Mouse (Mus musculus): ENCODE results near the gene Crispld2. TPM values are rescaled to one million over a fixed set of nuclear protein-coding genes. Genes with fewer than 3 reads are reported as not detected.

The Crispld2 gene
- total RNA-seq, 1 experiment = 12.1 TPM

- Histone ChIP-seq H3K9me3 (ENCODE audit: control insufficient read depth, insufficient read depth, low read depth, low read length) (no peaks in the 10 kb centered on the region), H3K36me3 (ENCODE audit: control insufficient read depth, insufficient read depth, low read length, poor library complexity, severe bottlenecking) (no peaks in the 10 kb centered on the region), H3K9ac (ENCODE audit: insufficient read depth, low read depth, low read length, poor library complexity, severe bottlenecking) (no peak overlapping the region), H3K27ac (ENCODE audit: insufficient read depth, low read depth, low read length, poor library complexity, severe bottlenecking) (no peak overlapping the region), H3K4me3 (ENCODE audit: insufficient read depth in 1 of 2, low read depth in 1 of 2, low read length in 2 of 2, poor library complexity in 1 of 2, severe bottlenecking in 1 of 2) (no peak overlapping the region), H3K4me1 (ENCODE audit: control insufficient read depth in 2 of 2, insufficient read depth in 2 of 2, low read length in 2 of 2, poor library complexity in 1 of 2) (no peaks in the 10 kb centered on the region)
- DNase-seq (ENCODE audit: low read depth, low spot score) = no peak
- TF ChIP-seq HCFC1 (IDR thresholded peaks at IDR 0.05; ENCODE audit: borderline replicate concordance, insufficient read depth, low read length) = no peak
- no peak for TF ChIP-seq MAFK (IDR thresholded peaks at IDR 0.05; ENCODE audit: insufficient read depth, low read depth, low read length)
- no peak for TF ChIP-seq ZNF384 (IDR thresholded peaks at IDR 0.05; ENCODE audit: low read depth, low read length)
- TF ChIP-seq CHD2 (IDR thresholded peaks at IDR 0.05; ENCODE audit: low read depth, low read length) = no peak
- TF ChIP-seq ZC3H11A (IDR thresholded peaks at IDR 0.05; ENCODE audit: borderline replicate concordance, low read depth, low read length) = no peak
- in situ Hi-C loops (cut with MboI; ENCODE audit: low sequenced_read_pairs in 2 of 2, unreplicated experiment in 2 of 2) = no loop called here
Measured at GRCm38 (mm10) chr8:120062742-120063141, 70.5 kb downstream of the Crispld2 start.

GRCm38 (mm10) chr8:120063326-120063725 lies 71.1 kb downstream of the Crispld2 start:
- Histone ChIP-seq H3K4me1 (ENCODE audit: control insufficient read depth in 2 of 2, insufficient read depth in 2 of 2, low read length in 2 of 2, poor library complexity in 1 of 2) (no peaks in the 10 kb centered on the region), H3K9ac (ENCODE audit: insufficient read depth, low read depth, low read length, poor library complexity, severe bottlenecking) (no peak overlapping the region), H3K27ac (ENCODE audit: insufficient read depth, low read depth, low read length, poor library complexity, severe bottlenecking) (no peak overlapping the region), H3K4me3 (ENCODE audit: insufficient read depth in 1 of 2, low read depth in 1 of 2, low read length in 2 of 2, poor library complexity in 1 of 2, severe bottlenecking in 1 of 2) (no peak overlapping the region), H3K9me3 (ENCODE audit: control insufficient read depth, insufficient read depth, low read depth, low read length) (no peaks in the 10 kb centered on the region), H3K36me3 (ENCODE audit: control insufficient read depth, insufficient read depth, low read length, poor library complexity, severe bottlenecking) (no peaks in the 10 kb centered on the region)
- DNase-seq (ENCODE audit: low read depth, low spot score) = no peak
- in situ Hi-C loops (cut with MboI; ENCODE audit: low sequenced_read_pairs in 2 of 2, unreplicated experiment in 2 of 2) = no loop called here
- TF ChIP-seq ZC3H11A (IDR thresholded peaks at IDR 0.05; ENCODE audit: borderline replicate concordance, low read depth, low read length) (no peak), HCFC1 (IDR thresholded peaks at IDR 0.05; ENCODE audit: borderline replicate concordance, insufficient read depth, low read length) (no peak), ZNF384 (IDR thresholded peaks at IDR 0.05; ENCODE audit: low read depth, low read length) (no peak), CHD2 (IDR thresholded peaks at IDR 0.05; ENCODE audit: low read depth, low read length) (no peak), MAFK (IDR thresholded peaks at IDR 0.05; ENCODE audit: insufficient read depth, low read depth, low read length) (no peak)

- Histone ChIP-seq H3K4me3 (ENCODE audit: insufficient read depth in 1 of 2, low read depth in 1 of 2, low read length in 2 of 2, poor library complexity in 1 of 2, severe bottlenecking in 1 of 2) (no peak overlapping the region), H3K4me1 (ENCODE audit: control insufficient read depth in 2 of 2, insufficient read depth in 2 of 2, low read length in 2 of 2, poor library complexity in 1 of 2) (no peaks in the 10 kb centered on the region), H3K9ac (ENCODE audit: insufficient read depth, low read depth, low read length, poor library complexity, severe bottlenecking) (no peak overlapping the region), H3K9me3 (ENCODE audit: control insufficient read depth, insufficient read depth, low read depth, low read length) (no peaks in the 10 kb centered on the region), H3K36me3 (ENCODE audit: control insufficient read depth, insufficient read depth, low read length, poor library complexity, severe bottlenecking) (no peaks in the 10 kb centered on the region), H3K27ac (ENCODE audit: insufficient read depth, low read depth, low read length, poor library complexity, severe bottlenecking) (no peak overlapping the region)
- no peak for TF ChIP-seq HCFC1 (IDR thresholded peaks at IDR 0.05; ENCODE audit: borderline replicate concordance, insufficient read depth, low read length)
- TF ChIP-seq CHD2 (IDR thresholded peaks at IDR 0.05; ENCODE audit: low read depth, low read length) = no peak
- no peak for TF ChIP-seq ZC3H11A (IDR thresholded peaks at IDR 0.05; ENCODE audit: borderline replicate concordance, low read depth, low read length)
- no peak for TF ChIP-seq MAFK (IDR thresholded peaks at IDR 0.05; ENCODE audit: insufficient read depth, low read depth, low read length)
- no peak for TF ChIP-seq ZNF384 (IDR thresholded peaks at IDR 0.05; ENCODE audit: low read depth, low read length)
- DNase-seq (ENCODE audit: low read depth, low spot score) = no peak
- in situ Hi-C loops (cut with MboI; ENCODE audit: low sequenced_read_pairs in 2 of 2, unreplicated experiment in 2 of 2) = no loop called here
Measured at GRCm38 (mm10) chr8:120065611-120066010, 73.4 kb downstream of the Crispld2 start.

- Histone ChIP-seq H3K9me3 (ENCODE audit: control insufficient read depth, insufficient read depth, low read depth, low read length) (no peaks in the 10 kb centered on the region), H3K4me1 (ENCODE audit: control insufficient read depth in 2 of 2, insufficient read depth in 2 of 2, low read length in 2 of 2, poor library complexity in 1 of 2) (no peaks in the 10 kb centered on the region), H3K36me3 (ENCODE audit: control insufficient read depth, insufficient read depth, low read length, poor library complexity, severe bottlenecking) (no peaks in the 10 kb centered on the region), H3K4me3 (ENCODE audit: insufficient read depth in 1 of 2, low read depth in 1 of 2, low read length in 2 of 2, poor library complexity in 1 of 2, severe bottlenecking in 1 of 2) (no peak overlapping the region), H3K27ac (ENCODE audit: insufficient read depth, low read depth, low read length, poor library complexity, severe bottlenecking) (no peak overlapping the region), H3K9ac (ENCODE audit: insufficient read depth, low read depth, low read length, poor library complexity, severe bottlenecking) (no peak overlapping the region)
- no peak for DNase-seq (ENCODE audit: low read depth, low spot score)
- in situ Hi-C loops (cut with MboI; ENCODE audit: low sequenced_read_pairs in 2 of 2, unreplicated experiment in 2 of 2) = no loop called here
- TF ChIP-seq CHD2 (IDR thresholded peaks at IDR 0.05; ENCODE audit: low read depth, low read length) = no peak
- no peak for TF ChIP-seq MAFK (IDR thresholded peaks at IDR 0.05; ENCODE audit: insufficient read depth, low read depth, low read length)
- no peak for TF ChIP-seq ZC3H11A (IDR thresholded peaks at IDR 0.05; ENCODE audit: borderline replicate concordance, low read depth, low read length)
- no peak for TF ChIP-seq ZNF384 (IDR thresholded peaks at IDR 0.05; ENCODE audit: low read depth, low read length)
- TF ChIP-seq HCFC1 (IDR thresholded peaks at IDR 0.05; ENCODE audit: borderline replicate concordance, insufficient read depth, low read length) = no peak
Measured at GRCm38 (mm10) chr8:120066226-120066625, 74.0 kb downstream of the Crispld2 start.
